Mouse (Mus musculus) heart, adult 11 months (tissue): Measurements from ENCODE around the gene Slc25a39.
A peak's percentile ranks its signal among the peaks of the same experiment; 100 is the strongest.

Experiments
- DNase-seq: peaks from one replicate; pipeline ENCODE4 v3.0.0; 2022

Slc25a39 gene

DNA sequence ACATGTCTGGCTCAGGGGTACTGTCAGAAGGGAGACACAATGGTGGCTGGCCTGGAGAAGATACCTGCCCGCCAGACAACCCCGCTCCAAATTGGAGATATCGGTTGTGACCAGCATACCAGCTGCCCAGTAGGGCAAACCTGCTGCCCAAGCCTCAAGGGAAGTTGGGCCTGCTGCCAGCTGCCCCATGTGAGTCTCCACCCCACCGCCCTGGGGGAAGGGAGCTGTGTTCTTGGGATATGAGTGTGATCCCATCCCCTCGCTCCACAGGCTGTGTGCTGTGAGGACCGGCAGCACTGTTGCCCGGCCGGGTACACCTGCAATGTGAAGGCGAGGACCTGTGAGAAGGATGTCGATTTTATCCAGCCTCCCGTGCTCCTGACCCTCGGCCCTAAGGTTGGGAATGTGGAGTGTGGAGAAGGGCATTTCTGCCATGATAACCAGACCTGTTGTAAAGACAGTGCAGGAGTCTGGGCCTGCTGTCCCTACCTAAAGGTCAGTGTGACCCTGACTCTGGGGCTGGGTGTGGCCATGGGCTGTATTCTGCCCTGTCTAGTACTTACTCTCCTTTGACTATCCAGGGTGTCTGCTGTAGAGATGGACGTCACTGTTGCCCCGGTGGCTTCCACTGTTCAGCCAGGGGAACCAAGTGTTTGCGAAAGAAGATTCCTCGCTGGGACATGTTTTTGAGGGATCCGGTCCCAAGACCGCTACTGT is 28.2 kb upstream of the Slc25a39 start:
- DNase-seq, result peak; percentile 97

DNA sequence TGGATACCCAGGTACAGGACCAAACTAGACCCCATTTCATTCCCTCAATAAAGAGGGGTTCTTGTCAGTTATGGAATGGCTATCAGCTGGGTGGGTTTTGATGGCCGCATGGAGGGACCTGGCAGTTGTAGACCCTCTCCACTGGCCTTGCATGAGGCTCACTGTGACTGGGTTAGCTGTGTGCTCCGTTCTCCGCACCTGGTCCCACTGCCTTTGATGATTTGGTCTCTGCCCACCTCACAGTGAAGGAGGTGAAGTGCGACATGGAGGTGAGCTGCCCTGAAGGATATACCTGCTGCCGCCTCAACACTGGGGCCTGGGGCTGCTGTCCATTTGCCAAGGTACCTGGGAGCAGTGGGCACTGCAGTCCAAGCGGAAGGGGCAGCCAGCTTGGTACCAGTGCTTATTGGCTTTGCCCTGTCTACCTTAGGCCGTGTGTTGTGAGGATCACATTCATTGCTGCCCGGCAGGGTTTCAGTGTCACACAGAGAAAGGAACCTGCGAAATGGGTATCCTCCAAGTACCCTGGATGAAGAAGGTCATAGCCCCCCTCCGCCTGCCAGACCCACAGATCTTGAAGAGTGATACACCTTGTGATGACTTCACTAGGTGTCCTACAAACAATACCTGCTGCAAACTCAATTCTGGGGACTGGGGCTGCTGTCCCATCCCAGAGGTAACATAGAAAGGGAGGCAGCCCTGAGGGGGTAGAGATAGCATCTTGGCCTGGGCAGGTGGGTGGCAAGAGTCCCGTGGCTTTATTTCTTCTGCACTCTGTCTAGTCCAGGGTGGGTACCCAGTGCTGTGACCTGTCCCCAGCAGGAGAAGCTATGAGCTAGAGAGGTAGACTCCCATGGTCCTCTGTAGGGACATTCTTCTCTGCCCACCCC is 27.3 kb upstream of the Slc25a39 start:
- peak; percentile 92 for DNase-seq

DNA sequence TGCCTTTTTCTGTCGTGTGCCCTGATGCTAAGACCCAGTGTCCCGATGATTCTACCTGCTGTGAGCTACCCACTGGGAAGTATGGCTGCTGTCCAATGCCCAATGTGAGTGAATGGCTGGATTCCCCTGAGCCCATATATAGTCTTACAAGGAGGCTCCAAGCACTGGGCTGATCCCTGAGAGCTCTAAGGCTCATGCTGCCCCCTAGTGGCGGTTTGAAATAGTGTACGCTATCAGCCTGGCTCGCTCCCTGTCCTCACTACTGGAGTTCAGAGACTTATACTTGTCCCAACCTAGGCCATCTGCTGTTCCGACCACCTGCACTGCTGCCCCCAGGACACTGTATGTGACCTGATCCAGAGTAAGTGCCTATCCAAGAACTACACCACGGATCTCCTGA is 26.7 kb upstream of the Slc25a39 start:
- DNase-seq, result peak; percentile 98

DNA sequence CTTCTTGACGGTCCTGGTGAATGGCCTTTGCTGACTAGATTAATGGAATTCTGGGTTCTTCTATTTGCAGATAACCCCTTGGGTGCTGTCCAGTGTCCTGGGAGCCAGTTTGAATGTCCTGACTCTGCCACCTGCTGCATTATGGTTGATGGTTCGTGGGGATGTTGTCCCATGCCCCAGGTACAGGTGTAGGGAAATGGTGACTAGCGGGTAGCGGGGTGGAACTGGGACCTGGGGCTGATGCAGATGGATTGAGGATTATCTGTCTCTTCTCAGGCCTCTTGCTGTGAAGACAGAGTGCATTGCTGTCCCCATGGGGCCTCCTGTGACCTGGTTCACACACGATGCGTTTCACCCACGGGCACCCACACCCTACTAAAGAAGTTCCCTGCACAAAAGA is 26.1 kb upstream of the Slc25a39 start:
- peak; percentile 91 for DNase-seq

DNA sequence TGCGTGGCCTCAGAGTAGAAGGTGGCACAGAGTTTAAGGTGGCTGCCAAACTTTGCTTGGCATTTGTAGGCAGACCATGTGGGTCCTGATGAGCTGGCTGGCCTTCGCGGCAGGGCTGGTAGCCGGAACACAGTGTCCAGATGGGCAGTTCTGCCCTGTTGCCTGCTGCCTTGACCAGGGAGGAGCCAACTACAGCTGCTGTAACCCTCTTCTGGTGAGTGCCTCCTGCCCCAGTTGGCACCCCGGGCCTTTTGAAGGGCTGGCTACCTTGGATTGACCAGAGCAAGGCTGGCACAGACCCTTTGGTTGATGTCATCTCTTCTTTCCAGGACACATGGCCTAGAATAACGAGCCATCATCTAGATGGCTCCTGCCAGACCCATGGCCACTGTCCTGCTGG is 25.1 kb upstream of the Slc25a39 start:
- DNase-seq, result peak; percentile 99

DNA sequence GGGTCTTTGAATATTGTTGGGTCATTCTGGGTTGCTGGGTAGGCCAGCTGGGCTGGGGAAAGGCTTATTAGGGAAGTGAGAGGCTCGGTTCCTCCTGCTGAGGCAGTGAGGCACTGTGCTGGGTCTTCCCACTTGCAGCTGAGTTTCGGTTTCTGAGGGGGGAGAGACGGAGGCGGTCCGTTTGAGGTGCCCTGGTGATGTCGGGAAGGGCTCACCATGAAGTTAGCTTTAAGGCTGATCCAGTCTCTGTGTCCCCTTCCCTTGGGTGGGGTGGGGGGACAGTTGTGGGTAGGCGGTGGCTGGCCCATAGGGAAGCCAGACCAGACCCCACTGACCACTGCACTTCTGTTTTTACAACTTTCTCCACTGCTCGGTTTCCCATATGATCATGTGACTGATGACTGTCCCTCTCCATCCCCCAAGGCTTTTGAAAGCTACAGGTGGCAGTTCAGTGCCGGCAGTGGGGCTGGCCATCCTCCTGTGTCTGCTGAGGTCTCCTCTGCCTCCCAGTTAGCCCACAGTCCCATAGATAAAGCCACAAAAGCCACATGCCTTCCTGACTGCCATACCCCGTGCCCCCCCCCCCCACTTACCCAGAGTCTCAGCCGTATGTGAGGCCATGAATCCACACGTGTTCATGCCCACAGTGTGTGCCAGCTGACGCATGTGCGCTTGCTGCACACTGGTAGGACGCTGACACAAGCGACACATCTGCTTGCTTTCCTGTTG is 24.5 kb upstream of the Slc25a39 start:
- DNase-seq, result peak; percentile 98

DNA sequence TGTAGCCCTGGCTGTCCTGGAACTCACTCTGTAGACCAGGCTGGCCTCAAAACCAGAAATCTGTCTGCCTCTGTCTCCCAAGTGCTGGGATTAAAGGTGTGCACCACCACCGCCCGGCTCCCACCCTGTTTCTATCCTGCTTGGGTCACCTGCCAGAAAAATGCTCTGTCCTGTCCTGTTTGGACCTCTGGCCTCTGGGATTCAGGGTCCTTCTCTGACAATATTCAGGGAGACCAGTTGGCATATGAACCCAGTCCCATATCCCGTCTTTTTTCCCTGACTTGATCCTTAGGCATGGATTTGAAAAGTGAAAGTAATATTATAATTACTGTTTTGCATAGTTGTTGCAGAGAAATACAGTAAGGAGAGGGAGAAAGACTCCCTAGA is 24.0 kb upstream of the Slc25a39 start:
- peak; percentile 92 for DNase-seq

DNA sequence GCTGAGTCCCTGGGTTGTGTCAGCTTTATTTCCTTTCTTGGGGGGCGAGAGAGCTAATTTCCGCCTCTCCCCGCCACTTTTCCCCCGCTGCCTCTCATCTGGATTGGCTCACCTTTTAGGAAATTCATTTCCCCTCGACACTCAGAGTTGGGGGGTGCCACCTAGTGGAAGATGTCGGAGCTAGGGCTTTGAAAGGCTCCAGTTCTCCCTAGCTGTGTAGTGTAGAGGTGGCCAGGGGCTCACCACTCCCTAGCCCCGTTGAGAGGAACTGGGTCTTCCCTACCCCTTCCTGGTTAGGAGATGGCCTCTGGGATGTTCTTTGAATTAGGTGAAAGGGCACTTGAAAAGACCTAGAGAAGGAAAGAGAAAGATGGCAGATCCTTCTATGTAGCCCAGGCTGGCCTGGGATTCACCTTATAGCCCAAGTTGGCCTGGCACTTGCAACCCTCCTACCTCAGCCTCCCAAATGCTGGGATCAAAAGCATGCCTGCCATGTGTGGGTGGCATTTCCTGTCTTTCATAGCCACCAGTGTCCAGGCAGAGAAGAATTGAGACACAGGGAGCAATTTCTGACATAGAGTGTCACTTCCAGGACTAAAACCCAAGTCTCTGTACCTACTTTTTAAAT is 23.4 kb upstream of the Slc25a39 start:
- peak; percentile 98 for DNase-seq

DNA sequence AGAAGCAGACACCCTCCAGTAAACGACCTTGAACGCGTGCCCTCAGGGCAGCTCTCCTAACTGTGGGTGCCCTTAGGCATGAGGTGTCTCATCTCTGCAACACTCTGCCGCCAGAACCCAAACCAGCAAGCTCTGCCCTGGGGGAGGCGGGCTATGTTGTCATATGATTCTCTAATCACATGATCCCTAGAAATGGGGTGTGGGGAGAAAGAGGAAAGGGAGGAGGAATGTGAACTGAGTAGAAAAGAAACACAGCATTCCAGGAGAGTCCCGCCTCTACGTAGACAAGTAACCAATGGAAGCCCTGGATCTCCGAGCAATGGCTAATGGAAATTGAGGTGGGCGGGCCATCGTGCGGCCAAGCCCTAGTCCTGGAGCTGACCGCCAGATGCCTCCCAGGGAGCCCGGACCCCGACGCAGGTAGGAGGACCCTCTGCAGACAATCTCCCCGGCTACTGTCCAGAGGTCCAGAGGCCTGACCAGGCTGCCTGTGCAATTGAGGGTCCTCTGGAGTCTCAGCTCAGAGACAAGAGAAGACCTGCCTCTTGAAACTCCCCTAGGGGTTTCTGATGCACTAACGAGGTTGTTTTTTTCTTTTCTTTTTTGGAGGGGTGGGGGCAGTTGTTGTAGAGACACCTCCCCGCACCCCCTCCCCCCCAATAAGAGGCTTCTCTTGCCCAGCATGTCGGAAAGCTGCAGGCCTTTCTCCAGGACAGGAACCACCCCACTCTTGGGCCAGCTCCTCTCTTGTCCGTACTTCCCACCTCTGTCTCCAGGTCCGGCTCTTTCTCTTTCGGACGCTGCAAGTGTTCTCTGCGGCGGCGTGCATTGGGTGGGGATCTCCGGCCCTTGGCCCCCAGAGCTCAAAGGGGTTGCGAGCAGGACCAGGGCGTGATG is 22.6 kb upstream of the Slc25a39 start, which contains the start of gene Grn:
Gene Grn, plus strand, starts transcription at position 195 of the 897 bp plus-strand sequence.
- DNase-seq, result peak; percentile 100

DNA sequence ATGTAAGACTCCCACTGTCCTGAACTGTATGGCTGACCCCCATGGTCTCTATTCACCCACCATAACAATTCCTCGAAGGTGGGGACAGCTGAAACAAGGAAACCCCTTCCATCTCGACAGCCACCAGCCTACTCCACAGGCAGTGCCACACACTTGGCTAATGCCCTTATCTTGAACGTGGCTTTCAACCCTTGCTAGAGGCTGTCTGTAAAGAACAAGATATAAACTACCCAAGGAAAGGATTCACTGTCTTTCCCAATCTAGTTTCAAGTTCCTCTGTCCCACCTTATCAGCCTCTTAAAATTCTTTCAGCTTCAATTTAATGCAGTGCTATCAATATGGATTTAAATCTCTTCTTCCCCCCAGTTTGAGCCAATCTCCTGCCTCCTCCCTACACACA is 21.8 kb upstream of the Slc25a39 start:
- DNase-seq, result peak; percentile 90

DNA sequence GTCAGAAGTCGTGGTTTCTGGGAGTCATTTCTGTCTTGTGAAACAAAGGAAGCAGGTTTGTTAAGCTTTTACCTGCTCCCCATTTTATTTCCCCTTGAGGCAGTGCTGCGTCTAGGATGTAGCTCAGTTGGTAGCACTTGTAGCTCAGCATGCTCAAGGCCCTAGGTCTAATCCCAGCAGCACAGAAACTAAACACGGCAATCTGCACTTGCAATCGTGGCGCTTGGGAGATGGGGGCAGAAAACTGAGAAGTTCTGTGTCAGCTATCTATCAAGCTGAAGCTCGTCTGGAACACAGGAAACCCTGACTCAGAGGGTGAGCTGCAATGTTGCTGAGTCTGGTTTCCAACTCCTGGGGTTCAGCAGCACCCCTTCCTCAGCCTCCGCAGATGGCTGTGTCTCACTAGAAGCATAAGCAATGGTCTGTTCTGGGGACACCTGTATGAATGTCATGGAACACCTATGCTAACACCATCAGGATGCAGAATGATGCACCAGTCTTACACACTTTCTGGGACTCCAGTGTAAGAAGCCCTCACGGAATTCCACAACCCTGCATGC is 21.3 kb upstream of the Slc25a39 start:
- DNase-seq, result peak; percentile 94

DNA sequence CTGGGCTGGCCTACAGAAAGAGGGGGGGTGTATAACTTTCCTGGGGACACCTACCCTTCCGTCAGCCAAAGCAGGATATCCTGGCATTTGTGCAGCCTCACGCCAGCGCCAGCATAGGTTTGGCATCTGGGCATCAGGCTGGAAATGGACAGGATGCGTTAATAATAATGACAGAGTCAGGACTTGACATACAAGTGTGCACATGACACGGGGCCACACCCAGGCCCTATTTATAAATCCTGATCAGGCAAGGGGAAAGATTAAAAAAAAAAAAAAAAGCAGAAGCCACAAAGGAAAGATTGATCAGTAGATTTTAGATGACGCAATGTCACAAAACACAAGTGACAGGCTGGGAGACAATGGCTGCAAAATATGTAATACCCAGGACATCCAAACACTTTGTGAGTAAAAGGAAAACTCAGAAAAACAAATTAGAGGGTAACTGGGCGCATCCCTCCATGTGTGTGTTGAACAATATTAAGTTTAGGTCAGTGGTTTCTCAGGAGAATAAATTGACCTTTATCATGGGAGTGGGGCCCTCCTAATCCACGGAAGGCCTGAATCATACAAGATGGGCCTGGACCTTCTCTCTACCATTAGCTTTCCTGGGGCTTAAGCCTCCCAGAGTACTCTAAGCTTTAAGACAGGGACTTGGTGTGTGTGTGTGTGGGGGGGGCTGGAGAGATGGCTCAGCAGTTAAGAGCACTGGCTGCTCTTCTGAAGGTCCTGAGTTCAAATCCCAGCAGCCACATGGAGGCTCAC is 18.0 kb upstream of the Slc25a39 start:
- DNase-seq, result peak; percentile 94

DNA sequence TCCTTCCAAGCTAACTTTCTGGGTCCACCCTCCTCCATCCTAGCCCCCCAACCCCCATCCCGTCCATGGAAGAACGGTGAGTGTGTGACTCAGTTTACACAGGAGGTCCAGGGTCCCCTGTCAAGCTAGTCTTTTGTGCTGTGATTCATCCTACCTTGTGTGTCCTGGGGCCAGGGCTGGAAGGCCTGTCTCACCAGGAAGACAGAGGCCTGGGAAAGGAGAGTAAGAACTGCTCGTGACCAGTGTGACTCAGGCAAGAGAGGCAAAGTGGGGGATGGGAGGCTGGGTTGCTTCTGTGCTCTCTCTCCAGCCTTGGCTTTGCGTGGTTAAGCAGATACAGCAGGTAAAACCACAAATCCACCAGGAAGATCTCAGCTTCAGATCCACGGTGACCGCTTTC is 16.9 kb upstream of the Slc25a39 start:
- DNase-seq, result peak; percentile 89

DNA sequence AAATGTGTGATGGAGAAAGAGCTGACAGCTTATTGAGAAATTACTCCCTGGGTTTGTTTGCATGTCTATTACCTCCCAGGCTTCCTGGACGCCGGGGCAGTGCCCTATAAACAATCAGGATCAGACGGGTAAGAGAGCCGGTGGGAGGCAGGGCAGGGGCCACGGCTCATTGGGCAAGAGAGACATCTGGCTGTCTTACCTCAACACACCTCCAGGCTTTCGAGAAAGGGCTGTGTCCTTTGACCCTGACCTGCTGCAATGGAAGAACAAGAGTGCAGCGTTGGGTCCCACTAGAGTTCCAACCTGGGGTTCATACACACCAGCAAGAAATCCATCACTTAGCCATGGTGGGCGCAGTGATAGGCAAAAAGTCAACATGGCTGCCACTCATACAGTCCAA is 13.8 kb upstream of the Slc25a39 start:
- peak; percentile 83 for DNase-seq

DNA sequence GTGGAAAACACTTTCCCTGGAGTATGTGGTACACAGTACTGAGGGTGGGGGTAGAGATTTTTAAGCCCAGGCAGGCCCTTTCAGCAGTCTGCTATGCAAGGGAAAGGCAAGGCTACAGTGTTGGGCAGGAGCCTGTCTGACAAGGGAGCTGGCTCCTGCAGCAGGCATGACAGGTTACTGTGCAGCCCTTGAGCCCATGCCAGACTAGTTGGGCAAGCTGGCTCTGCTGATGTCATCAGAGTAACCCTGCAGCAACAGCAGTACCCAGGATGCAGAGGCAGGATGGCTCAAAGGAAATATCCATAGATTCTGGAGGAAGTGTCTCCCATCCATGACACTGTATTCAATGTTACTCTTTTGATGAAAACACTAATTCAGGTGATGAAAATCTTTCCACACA is 11.1 kb upstream of the Slc25a39 start:
- DNase-seq, result peak; percentile 88

DNA sequence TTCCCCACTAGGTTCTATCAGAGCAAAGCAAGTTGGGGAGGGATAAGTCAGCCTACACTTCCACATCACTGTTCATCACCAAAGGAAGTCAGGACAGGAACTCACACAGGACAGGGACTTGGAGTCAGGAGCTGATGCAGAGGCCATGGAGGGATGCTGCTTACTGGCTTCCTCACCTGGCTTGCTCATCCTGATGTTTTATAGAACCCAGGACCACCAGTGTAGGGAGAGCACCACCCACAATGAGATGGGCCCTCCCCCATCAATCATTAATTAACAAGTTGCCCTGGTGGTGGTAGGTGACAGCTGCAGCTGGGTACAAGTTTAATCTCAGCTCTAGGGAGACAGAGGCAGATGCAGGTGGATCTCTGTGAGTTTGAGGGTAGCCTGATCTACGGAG is 9.4 kb upstream of the Slc25a39 start:
- DNase-seq, result peak; percentile 72

DNA sequence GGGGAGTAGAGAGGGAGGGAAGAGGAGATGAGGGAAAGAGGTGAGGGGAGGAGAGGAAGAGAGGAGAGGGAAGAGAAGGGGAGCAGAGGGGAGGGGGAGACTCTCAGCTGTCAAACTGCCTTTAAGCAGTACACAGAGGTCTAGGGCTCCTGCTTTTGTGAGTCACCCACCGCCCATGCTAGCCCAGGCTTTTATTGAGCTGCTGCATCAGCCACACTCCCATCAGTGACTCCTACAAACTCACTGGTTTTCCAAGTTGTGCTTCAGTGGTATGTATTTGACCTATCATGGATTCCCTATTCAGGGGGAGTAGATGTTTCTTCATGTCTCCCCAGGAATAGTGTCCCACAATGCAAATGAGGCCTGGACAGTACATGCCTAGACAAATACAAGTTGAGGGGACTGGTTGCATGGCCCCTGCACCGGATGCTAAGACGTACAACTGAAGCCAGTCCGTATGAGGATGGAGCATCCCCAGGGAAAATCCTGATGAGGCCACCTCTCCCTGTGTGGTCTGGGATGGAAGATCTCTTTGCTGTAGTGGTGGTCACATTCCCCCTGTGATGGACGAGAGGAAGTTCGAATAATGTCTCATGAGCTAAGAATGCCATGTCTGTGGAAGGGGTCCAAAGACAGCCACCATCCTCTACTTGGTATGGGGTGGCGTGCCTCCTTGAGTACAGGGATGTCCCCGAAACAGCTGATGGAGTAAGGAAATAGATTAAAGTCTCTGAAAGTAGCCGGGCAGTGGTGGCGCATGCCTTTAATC is 7.5 kb upstream of the Slc25a39 start:
- DNase-seq, result peak; percentile 84

DNA sequence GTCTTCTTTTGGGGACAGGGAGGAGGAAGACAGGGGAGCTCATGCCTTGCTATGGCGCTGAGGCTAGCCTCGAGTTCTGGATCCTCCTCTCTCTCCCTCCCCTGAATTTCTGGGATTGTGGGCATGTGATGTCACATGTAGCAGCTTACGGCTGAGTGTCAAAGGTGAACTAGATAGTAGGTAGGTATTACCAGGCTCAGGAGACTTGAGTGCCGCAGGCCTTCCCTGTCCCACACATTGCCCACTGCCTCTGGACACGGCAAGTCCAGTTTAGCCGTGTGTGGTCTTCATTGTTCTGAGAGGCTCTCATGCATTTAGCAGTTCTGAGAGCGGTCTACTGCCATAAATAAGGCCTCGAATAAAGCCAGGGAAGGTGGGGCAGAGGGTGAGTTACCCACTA is 5.3 kb upstream of the Slc25a39 start:
- DNase-seq, result peak; percentile 85

DNA sequence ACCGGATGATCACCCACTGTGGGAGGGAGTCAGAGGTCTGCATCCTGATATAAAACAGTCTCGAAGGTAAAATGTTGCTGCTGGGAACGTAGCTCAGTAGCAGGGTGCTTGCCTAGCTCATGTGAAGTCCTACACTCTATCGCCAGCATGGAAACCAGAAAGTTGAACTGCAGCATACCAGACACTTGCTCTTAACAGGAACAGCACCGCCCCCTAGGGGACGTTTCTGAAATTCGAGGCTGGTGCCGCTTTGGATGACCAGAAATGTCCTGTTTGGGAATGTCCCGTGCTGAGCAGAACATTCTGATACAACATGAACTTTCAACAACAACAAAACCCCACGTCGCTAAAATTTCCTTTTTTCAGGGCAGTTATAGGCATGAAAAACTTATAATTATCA is 4.0 kb upstream of the Slc25a39 start:
- peak; percentile 97 for DNase-seq

DNA sequence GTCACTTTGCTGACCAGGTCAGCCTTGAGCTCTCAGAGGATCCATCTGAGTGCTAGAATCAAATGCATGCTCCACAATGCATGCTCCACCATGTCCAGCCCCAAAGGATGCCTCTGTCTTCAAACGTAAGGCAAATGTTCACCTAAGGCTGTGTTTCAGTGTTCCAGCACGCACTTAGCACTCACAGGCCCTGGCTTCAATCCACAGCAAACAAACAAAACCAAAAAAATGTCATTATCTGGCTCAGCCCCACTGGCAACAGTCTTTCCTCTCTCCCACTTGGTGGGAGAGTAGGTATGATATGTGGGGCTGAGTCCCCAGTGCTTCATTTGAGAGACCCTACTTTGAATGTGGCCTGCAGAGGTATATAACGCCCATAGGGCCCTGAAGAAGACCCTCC is 3.3 kb upstream of the Slc25a39 start:
- DNase-seq, result no peak
